Mouse (Mus musculus): ENCODE measurements around the gene Gm10985.
A peak's percentile ranks its signal among the peaks of the same experiment; 100 is the strongest.

The Gm10985 gene

DNA sequence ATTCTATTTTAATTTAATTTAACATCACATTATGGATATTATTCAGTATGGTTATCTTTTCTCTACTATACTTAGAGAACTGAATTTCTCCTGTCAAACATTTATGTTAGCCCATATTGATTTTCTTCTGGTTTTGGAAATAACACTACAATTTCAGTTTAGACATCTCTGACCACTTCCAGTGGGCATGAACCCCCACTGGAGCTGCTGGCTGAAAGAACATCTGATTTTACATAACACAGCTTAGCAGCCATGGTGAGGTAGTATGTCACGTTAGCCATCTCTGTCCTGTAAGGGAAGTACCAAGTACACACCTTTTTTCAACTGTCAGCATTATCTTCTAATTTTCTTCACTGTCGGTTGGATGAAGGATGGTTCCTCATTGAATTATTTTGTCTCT, at the start of gene Gm10985:
Gene Gm10985 (plus strand): TSS at position 301 of the 400 bp plus-strand sequence.
- DNase-seq (ENCODE audit: low spot score) = no peak

DNA sequence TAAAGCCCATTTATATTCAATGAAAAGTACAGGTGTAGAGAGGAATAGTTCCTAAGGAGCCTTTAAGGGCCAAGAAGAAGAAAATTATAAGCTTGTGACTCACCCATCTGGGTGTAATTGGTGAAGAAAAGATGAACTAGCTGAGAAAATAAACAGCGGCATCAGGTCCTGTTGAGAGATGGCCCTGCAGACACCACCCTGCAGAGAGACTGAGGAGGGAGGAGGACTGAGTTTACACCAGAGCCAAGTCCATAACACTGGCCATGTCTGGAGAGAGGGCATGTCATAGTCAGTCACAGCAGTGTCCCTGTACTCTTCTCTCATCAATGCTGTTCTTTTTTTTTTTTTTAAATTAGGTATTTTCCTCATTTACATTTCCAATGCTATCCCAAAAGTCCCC, 48.0 kb upstream of the Gm10985 start:
- no peak for DNase-seq (ENCODE audit: low spot score)

DNA sequence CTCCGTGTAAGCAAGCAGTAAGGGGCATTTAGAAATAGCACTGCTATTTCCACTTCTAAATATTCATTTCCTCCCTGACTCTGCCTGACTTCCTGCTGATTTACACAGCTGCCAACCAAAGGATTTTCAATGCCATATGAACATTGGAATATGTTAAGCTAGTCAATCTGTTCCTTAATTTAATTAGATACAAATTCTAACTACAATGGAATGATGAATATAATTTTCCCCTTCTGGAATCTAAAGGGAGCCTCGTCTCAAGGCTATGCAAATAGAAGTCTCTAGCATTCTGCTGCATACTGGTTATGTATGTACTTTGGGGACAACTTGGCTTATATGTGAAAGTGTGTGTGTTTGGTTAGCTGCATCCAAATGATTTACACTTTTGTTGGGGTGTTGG, 45.2 kb upstream of the Gm10985 start:
- DNase-seq (ENCODE audit: low spot score) = peak; percentile 9

DNA sequence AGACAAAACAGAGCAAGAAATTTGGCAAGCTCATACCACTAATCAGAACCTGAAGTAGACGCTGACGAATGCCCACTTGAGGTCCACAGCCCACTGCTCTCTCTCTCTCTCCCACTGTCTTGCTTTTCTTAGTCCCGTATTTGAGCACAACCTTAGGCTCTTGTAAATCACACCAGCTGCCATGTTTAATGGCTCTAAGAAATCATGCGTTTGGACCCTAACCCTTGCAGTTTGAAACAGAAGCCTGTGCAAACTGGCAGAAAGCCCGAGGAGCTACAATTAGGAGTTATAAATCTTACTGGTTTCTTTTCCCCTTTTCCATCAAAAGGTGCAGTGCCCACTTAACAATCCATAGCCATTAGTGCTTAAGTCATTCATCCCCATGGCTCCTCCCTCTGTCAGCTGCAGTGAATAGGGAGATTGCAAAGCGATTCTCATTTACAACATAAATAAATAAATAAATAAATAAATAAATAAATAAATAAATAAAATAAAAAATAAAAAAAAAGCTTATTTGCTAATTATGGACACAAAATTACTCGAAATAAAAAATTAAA, 31.4 kb upstream of the Gm10985 start:
- DNase-seq (ENCODE audit: low spot score) = no peak

DNA sequence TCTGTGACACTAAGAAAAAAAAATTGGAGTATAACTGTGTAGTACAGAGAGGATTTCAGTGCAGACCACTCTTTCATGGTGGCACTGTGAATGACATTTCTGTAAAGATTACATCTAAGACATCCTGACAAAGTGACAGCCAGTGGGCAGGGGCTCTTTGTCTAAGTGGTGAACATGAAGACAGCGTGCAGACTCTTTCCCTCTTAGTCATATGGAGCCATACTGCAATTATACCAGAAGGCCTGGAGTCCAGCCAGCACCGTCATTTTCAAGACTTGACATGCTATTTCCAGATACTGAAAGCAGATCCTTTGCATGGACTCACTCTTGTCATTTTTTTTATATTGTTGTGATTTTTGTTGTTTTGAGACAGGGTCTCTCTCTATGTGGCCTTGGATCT, 10.6 kb upstream of the Gm10985 start:
- DNase-seq (ENCODE audit: low spot score) = no peak

DNA sequence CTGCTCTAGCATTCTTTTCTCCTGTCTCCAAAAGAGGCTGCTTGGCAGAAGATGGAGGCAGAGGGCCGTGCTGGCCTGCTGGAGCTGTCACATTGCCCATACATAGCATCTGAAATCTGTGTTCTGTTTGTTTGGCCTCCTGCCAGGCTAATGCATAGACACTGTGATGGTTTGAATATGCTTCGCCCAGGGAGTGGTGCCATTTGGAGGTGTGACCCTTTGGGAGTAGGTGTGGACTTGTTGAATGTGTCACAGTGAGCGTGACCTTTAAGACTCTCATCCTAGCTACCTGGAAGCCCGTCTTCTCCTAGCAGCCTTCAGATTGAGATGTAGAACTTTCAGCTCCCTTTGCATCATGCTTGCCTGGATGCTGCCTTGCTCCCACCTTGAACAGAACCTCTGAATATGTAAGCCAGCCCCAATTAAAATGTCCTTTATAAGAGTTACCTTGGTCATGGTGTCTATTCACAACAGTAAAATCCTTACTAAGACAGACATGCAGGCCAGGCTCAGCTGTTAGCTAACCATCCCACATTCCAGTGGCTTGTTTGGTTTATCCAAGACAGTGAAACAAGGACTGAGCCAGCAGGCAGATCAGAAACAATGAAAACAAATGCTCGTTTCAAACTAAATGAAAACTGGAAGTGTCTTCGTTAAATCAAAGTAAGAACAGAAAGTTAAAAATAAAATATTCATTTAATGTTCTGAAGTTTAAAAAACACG, 1.5 kb downstream of the Gm10985 start:
- no peak for DNase-seq (ENCODE audit: low spot score)

DNA sequence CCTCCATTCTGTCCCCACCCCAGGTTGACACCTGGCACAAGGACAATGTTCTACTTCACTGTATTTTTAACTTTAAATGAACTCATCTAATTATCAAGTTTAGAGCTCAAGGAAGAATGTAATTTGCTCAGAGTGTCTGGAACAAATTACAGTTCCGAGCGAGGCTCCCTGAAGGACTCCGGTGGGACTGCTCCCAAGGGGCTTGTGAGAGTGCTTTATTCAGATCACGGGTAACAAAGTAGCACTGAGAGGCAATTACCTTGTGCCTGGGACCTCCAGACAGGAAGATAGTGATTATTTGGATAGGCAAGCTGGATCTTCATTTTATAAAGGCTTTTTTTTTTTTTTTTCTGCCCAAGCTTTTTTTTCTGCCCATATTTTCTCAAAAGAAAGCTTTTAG, 2.8 kb downstream of the Gm10985 start:
- DNase-seq (ENCODE audit: low spot score) = no peak

DNA sequence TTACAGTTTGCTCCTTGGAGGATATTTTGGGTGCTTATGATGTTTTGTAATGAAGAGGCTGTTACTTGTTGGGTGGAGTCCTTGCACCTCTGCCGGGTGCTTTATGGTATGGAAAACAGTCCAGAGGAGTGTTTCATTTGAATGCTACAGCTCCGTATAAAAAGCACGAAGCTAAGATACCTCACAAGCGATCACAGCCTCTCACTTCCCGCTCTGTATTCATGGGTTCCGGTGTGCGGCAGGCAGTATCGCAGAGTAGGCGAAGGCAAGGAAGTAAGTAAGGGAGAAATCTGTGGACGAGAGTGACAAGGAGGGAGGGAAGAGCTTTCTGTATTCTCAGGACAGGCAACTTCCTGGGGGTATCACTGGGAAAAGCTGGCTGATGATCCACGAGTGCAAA, 3.4 kb downstream of the Gm10985 start:
- DNase-seq (ENCODE audit: low spot score) = no peak

DNA sequence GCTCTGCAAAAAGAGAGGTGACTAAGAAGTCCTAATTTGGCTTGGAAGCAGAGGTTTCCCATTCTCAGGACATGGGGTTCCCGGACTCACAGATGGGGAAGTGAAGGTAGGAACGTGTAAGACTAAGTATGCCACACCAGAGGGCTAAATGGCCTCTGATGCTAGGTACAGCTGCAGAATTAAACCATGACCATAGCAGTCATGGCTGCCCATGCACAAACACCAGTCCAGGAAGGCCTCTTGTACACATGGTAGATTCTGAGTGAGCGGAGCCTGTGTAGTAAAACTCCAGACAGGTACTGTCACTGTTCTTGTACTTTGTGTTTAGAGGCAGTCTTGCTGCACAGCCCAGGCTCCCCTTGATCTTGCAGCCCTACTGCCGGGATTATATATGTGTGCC, 9.4 kb downstream of the Gm10985 start:
- DNase-seq (ENCODE audit: low spot score) = no peak

DNA sequence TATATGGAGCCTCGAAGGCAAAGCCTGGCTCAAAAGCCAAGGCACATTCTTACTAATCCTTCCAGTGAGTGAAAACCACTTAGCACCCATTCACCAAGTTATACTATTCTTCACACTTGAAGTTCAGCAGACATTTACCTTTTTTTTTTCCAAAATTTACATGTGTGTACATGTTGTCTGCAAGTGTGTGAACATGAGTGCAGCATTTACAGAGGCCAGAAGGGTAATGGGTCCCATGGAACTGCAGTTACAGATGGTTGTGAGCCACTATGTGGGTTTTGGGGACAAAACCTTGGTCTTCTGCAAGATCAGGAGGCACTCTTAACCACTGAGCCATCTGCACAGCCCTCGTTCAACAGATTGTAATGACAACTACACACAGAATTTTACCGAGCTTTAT, 9.9 kb downstream of the Gm10985 start:
- no peak for DNase-seq (ENCODE audit: low spot score)

DNA sequence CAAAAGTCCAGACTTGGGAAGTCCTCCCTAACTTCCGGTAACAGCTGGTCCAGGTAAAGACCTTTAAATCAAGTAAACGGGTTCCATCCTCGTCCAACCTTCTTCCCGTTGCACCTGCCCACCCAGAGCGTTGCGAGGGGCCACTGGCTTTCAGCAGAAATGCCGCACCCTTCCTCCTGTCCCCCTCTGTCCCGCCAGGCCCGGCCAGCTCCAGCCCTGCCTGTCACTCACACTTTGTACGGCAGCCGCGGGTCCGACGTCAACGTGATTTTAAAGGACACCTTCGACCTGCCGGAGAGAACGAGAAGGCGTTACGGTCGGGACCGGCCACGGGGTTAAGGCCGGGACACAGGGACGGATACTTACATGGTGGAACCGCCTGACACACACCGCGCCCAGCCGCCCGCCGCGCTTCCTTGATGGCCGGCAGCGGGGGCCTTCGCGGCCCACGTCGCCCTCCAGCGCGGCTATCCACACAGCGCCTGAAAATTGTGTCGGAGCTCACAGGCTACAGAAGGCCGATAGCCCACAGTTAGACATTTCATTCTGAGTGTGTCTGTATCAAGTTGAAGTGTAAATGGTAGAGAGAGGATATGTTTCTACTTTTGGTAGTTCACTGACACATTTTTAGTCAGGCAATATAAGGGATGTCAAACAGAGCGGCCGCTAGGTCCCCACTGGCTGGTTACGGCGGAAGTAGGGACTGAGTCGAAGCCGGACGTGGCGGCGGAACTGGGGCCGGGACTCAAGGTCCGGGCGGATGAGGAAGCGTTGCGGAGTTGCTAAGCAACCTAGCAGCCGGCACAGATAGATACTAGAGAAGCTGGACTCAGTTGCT, 18.7 kb downstream of the Gm10985 start, which contains the start of gene Ufm1:
Gene Ufm1 (minus strand): TSS at position 448 of the 838 bp plus-strand sequence.
- peak; percentile 95 for DNase-seq (ENCODE audit: low spot score)

DNA sequence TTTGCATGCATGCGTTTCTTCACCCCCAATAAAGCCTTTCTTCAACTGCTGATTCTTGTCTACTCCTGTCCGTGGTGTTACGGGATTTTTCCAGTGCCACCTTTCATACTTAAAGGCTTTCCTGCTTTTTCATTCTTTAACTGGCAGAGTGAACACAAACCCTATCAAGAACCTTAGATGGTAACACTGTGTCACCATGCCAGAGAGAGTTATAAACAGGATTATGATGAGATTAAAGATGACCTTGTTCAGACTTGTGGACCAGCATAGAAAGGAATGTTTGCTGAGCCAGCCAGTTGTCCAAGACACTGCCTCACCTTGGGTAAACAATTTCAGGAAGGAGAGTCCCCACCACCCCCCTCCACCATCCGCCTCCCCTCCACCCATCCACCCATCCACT, 23.3 kb downstream of the Gm10985 start:
- DNase-seq (ENCODE audit: low spot score) = no peak

DNA sequence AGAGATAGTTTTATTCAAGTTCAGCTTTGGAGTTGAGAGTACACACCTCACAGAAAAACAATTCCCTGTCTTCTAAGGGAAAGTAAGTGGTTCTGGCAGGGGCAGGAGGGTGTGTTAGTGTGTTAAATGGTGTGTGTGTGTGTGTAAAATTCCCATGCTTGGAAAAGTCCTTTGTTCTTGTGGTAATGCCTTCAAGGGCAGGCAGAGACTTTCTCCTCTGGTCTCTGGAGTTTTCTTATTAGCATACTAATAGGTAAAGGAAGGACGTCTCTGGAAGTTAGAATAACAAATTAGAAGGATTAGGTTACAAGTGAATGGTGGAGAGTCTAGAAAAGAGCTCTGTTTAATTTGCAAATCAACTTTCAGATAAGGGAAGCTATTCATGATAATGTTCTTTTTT, 24.4 kb downstream of the Gm10985 start:
- no peak for DNase-seq (ENCODE audit: low spot score)

DNA sequence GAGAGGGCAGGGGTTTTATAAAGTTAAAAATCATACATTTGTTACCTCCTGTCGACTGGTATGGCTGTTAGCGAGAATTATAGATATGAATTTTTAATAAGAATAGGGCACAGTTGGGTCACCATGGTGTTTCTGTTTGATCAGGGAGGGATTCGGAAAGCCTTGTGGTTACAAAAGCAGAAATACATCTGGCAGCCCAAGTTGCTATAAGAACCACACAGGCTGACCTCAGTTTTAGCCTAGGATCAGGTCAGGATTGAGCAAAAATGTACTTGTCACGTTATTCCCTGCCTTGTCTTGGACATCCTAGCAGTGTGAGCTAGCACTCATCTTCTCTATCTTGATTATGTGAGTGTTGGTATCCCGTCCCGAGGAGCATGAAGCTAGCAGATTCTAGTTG, 25.6 kb downstream of the Gm10985 start:
- no peak for DNase-seq (ENCODE audit: low spot score)

DNA sequence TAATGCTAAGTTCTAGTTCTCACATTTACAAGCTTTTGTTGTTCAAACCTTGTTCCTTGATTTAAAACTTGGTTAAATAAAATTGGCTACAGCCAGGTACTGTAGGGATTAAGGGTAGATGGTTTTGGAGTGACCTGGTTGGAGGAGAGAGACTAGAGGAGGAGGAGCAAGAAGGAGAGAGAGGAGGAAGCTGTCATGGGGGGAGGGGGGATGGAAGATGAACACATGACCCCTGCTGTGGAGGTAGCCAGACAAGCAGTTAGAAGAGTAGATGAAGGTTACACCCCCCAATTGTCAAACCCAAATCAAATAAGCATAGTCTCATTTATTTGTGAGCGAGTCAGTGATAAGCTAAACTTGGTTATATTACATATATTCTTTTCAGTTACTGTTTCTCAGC, 26.7 kb downstream of the Gm10985 start:
- DNase-seq (ENCODE audit: low spot score) = no peak

DNA sequence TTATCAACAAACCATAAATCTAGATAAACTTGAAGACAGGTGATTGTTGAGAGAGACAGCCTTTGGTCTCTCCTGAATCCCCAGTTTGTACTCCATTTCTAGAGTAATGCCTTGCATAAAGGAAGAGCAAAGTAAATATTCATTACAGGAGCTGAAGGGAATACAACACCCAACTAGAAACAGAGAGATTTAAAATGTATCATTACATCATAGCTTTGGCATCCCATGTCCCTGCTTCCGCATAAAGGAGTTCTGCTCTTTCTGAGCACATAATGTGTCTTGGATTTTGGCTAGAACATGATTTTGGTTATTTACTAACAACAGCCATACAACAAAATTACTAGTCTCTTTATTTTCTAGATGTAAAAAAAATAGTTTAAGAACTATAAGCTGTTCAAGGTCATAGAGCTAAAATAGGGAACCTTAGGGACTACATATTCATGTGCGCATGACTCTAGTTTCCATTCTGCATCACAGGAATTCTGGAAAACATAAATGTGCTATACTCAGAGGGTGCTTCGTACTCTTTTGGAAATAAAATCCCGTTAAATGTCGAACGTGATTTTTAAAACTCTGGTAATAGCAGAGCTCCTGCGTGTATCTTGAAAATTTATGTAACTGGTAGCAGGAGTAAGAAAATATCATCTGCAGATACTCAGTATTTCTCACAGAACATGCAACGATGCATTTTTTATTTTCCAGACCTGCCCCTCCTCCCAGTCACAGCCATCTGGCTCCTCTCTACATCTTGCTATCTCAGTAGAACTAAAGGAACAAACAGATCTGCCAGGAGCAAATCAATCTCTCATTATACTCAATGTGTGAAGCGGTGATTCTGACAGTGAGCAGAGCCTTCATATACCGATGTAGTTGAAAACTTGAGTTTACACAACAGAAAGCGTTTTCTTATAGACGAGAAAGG, 46.0 kb downstream of the Gm10985 start:
- peak; percentile 78 for DNase-seq (ENCODE audit: low spot score)

Data from layer of hippocampus, adult 11-12 months (tissue).